Comparison of ENCODE assay signal across 20 mouse cellular contexts in the genomic region with DNA sequence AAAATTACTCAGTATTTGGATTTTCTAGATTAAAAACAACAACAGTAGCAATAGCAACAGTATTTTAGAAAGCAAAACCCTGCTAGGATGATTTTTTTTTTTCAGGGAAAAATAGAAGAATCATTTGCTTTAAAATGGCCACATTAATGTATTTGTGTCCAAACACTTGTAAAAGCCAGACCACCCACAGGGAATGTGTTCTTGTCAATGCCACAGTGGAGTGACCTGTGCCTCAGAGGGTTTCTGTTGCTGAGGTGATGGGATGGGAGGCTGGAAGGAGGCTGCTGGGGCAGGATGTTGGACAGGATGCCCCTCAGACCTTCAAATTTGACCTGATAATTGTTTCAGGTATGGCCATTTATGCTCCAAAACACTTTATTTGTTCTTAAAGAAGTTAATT.
DNase-seq lines count a peak whose midpoint lies in the region; ATAC-seq and TF ChIP-seq lines count a peak whose summit lies in the region.
"Had no signal": no experiment of that assay in that cellular context is flagged by ENCODE, and none has a peak within 500 bp of the region (broad histone marks: within the 10 kb centered on the region; RNA-seq: fewer than 3 reads in every experiment).

No protein-coding gene starts in this region.

- H3K9ac ChIP-seq in neural tube, embryonic 11.5 days (ENCODE audit: low read length): no peak overlapping the region
- H3K9ac ChIP-seq: embryonic facial prominence, embryonic 13.5 days; forebrain, embryonic 12.5 days; heart, embryonic 15.5 days; hindbrain, embryonic 15.5 days had no signal

- no peaks in the 10 kb centered on the region for H3K27me3 ChIP-seq in neural tube, embryonic 11.5 days (ENCODE audit: control insufficient read depth, insufficient read depth, low read length)
- H3K27me3 ChIP-seq: embryonic facial prominence, embryonic 13.5 days; heart, embryonic 15.5 days; hindbrain, embryonic 15.5 days had no signal

- TF ChIP-seq CTCF in layer of hippocampus, adult 2 months (conservative IDR thresholded peaks at IDR 0.05): no peak

- H3K4me3 ChIP-seq in layer of hippocampus, adult 2 months: no peak overlapping the region
- no peak overlapping the region for H3K4me3 ChIP-seq in neural tube, embryonic 11.5 days (ENCODE audit: low read depth, low read length)
- H3K4me3 ChIP-seq: embryonic facial prominence, embryonic 13.5 days; forebrain, embryonic 12.5 days; heart, adult 2 months; heart, embryonic 15.5 days; hindbrain, embryonic 15.5 days had no signal

- no peaks in the 10 kb centered on the region for H3K36me3 ChIP-seq in neural tube, embryonic 11.5 days (ENCODE audit: control insufficient read depth, insufficient read depth, low read length)
- H3K36me3 ChIP-seq: embryonic facial prominence, embryonic 13.5 days; forebrain, embryonic 12.5 days; heart, embryonic 15.5 days; hindbrain, embryonic 15.5 days had no signal

- peak overlapping the region; percentile 33; the same call in 1 of the 2 replicates for H3K27ac ChIP-seq in layer of hippocampus, adult 2 months
- no peak overlapping the region for H3K27ac ChIP-seq in neural tube, embryonic 11.5 days (ENCODE audit: low read depth, low read length)
- H3K27ac ChIP-seq: embryonic facial prominence, embryonic 13.5 days; forebrain, embryonic 12.5 days; heart, adult 2 months; heart, embryonic 15.5 days; hindbrain, embryonic 15.5 days had no signal

- H3K9me3 ChIP-seq in neural tube, embryonic 11.5 days (ENCODE audit: control insufficient read depth, low read length): no peaks in the 10 kb centered on the region
- H3K9me3 ChIP-seq: embryonic facial prominence, embryonic 13.5 days; forebrain, embryonic 12.5 days; heart, embryonic 15.5 days; hindbrain, embryonic 15.5 days had no signal

- peaks cover 15% of the 10 kb centered on the region for H3K4me1 ChIP-seq in neural tube, embryonic 11.5 days (ENCODE audit: control insufficient read depth, insufficient read depth, low read length)
- H3K4me1 ChIP-seq: embryonic facial prominence, embryonic 13.5 days; heart, embryonic 15.5 days had no signal

- DNase-seq in cerebellum, postnatal 14 days: peak; percentile 33 to 35
- DNase-seq in cerebellum, adult 18-20 months: no peak
- DNase-seq in layer of hippocampus, adult 2 months (ENCODE audit: low spot score in 2 of 2): no peak
- DNase-seq in layer of hippocampus, adult 9-10 months (ENCODE audit: low spot score): no peak
- peak; percentile 20 for DNase-seq in neural tube, embryonic 11.5 days (ENCODE audit: low spot score)
- DNase-seq in neural tube, embryonic 10.5 days (ENCODE audit: extremely low spot score, low spot score): no peak
- DNase-seq in embryo, embryonic 10.5 days (ENCODE audit: low spot score): peak; percentile 27
- DNase-seq in spleen, adult 18-20 months: no peak
- DNase-seq: adrenal gland, postnatal 14 days; cerebellum, adult 8-10 months; cerebellum, postnatal 36 days; gastrocnemius, postnatal 14 days; heart, adult 2 months; heart, postnatal 14 days had no signal

- no peak overlapping the region for H3K4me2 ChIP-seq in neural tube, embryonic 11.5 days (ENCODE audit: low read depth)
- H3K4me2 ChIP-seq: embryonic facial prominence, embryonic 13.5 days; forebrain, embryonic 12.5 days; heart, embryonic 11.5 days; heart, embryonic 15.5 days; hindbrain, embryonic 15.5 days had no signal

- no peak for ATAC-seq in neural tube, embryonic 11.5 days (ENCODE audit: insufficient read depth, low FRiP score, low TSS enrichment)
- ATAC-seq: forebrain, embryonic 16.5 days had no signal

Comparison
In these comparisons a context has a peak if more than half of its experiments do, and no peak if none do; other contexts are left out.
1. DNase-seq: peak in cerebellum, postnatal 14 days (2 of 2), neural tube, embryonic 11.5 days (single experiment) and embryo, embryonic 10.5 days (single experiment); none in cerebellum, adult 18-20 months (0 of 2), layer of hippocampus, adult 2 months (0 of 2), layer of hippocampus, adult 9-10 months (single experiment), neural tube, embryonic 10.5 days (single experiment) and spleen, adult 18-20 months (0 of 2).